Mouse (Mus musculus): Measurements from ENCODE around the gene Iqch. TPM values are rescaled to one million over a fixed set of nuclear protein-coding genes. Genes with fewer than 3 reads are reported as not detected.

The Iqch gene
- polyA plus RNA-seq, 1 experiment from 2014 or later = 0.18 TPM

GRCm38 (mm10) chr9:63541926-63542325 is 60.4 kb downstream of the Iqch start:
- H3K9me3 ChIP-seq (replicated peaks) = no peaks in the 10 kb centered on the region
- peak; percentile 7 for DNase-seq (ENCODE audit: low spot score)
- H3K4me3 ChIP-seq = no peak overlapping the region
- no peaks in the 10 kb centered on the region for H3K4me1 ChIP-seq
- H3K27me3 ChIP-seq (ENCODE audit: low read depth, poor library complexity, severe bottlenecking) = no peaks in the 10 kb centered on the region
- 61% methylated on average over 7 of the region's 7 CpGs for WGBS
- no peaks in the 10 kb centered on the region for H3K36me3 ChIP-seq
- H3K27ac ChIP-seq = no peak overlapping the region

- 90% methylated on average over 7 of the region's 7 CpGs for WGBS
- Histone ChIP-seq H3K4me1 (no peaks in the 10 kb centered on the region), H3K27me3 (ENCODE audit: low read depth, poor library complexity, severe bottlenecking) (no peaks in the 10 kb centered on the region), H3K9me3 (replicated peaks) (no peaks in the 10 kb centered on the region), H3K27ac (no peak overlapping the region), H3K36me3 (no peaks in the 10 kb centered on the region), H3K4me3 (no peak overlapping the region)
- DNase-seq (ENCODE audit: low spot score) = no peak
These were observed 61.0 kb downstream of the Iqch start for GRCm38 (mm10) chr9:63541301-63541700.

- Histone ChIP-seq H3K27ac (no peak overlapping the region), H3K4me1 (peaks cover 25% of the 10 kb centered on the region), H3K27me3 (ENCODE audit: low read depth, poor library complexity, severe bottlenecking) (0 out of 2 replicates have a peak, but pooled peaks cover 3% of the 10 kb centered on the region), H3K9me3 (replicated peaks) (no peaks in the 10 kb centered on the region), H3K4me3 (no peak overlapping the region), H3K36me3 (no peaks in the 10 kb centered on the region)
- WGBS = 88% methylated on average over 4 of the region's 4 CpGs
- DNase-seq (ENCODE audit: low spot score) = no peak
These were observed 64.8 kb downstream of the Iqch start for GRCm38 (mm10) chr9:63537489-63537888.

GRCm38 (mm10) chr9:63535042-63535441 is 67.3 kb downstream of the Iqch start:
- Histone ChIP-seq H3K36me3 (no peaks in the 10 kb centered on the region), H3K9me3 (replicated peaks) (no peaks in the 10 kb centered on the region), H3K4me1 (peaks cover 25% of the 10 kb centered on the region), H3K27ac (peak overlapping the region; percentile 26; the same call in 1 of the 2 replicates), H3K4me3 (no peak overlapping the region), H3K27me3 (ENCODE audit: low read depth, poor library complexity, severe bottlenecking) (peaks cover 3% of the 10 kb centered on the region; the same call in 1 of the 2 replicates)
- DNase-seq (ENCODE audit: low spot score) = no peak
- 56% methylated on average over 6 of the region's 6 CpGs for WGBS

- Histone ChIP-seq H3K9me3 (replicated peaks) (no peaks in the 10 kb centered on the region), H3K4me3 (no peak overlapping the region), H3K36me3 (no peaks in the 10 kb centered on the region), H3K4me1 (peaks cover 25% of the 10 kb centered on the region), H3K27ac (0 out of 2 replicates have a peak overlapping the region, but pooled peaks have one; percentile 7), H3K27me3 (ENCODE audit: low read depth, poor library complexity, severe bottlenecking) (peaks cover 8% of the 10 kb centered on the region; the same call in 1 of the 2 replicates)
- 9% methylated on average over 7 of the region's 7 CpGs for WGBS
- DNase-seq (ENCODE audit: low spot score) = peak; percentile 44
These were observed 67.9 kb downstream of the Iqch start for GRCm38 (mm10) chr9:63534371-63534780.

- Histone ChIP-seq H3K27me3 (ENCODE audit: low read depth, poor library complexity, severe bottlenecking) (peaks cover 8% of the 10 kb centered on the region; the same call in 1 of the 2 replicates), H3K27ac (0 out of 2 replicates have a peak overlapping the region, but pooled peaks have one; percentile 28), H3K4me1 (peaks cover 30% of the 10 kb centered on the region), H3K9me3 (replicated peaks) (no peaks in the 10 kb centered on the region), H3K4me3 (no peak overlapping the region), H3K36me3 (no peaks in the 10 kb centered on the region)
- peak; percentile 34 for DNase-seq (ENCODE audit: low spot score)
- 76% methylated on average over 9 of the region's 9 CpGs for WGBS
These were observed 69.2 kb downstream of the Iqch start for GRCm38 (mm10) chr9:63532966-63533711.

GRCm38 (mm10) chr9:63523937-63524253 is 78.4 kb downstream of the Iqch start:
- H3K36me3 ChIP-seq = no peaks in the 10 kb centered on the region
- H3K27ac ChIP-seq = no peak overlapping the region
- 46% methylated on average over 2 of the region's 2 CpGs for WGBS
- no peaks in the 10 kb centered on the region for H3K9me3 ChIP-seq (replicated peaks)
- DNase-seq (ENCODE audit: low spot score) = no peak
- H3K4me3 ChIP-seq = no peak overlapping the region
- peaks cover 50% of the 10 kb centered on the region for H3K4me1 ChIP-seq
- 0 out of 2 replicates have a peak, but pooled peaks cover 7% of the 10 kb centered on the region for H3K27me3 ChIP-seq (ENCODE audit: low read depth, poor library complexity, severe bottlenecking)

GRCm38 (mm10) chr9:63523251-63523936 is 78.9 kb downstream of the Iqch start:
- Histone ChIP-seq H3K4me1 (peaks cover 47% of the 10 kb centered on the region), H3K27me3 (ENCODE audit: low read depth, poor library complexity, severe bottlenecking) (0 out of 2 replicates have a peak, but pooled peaks cover 7% of the 10 kb centered on the region), H3K27ac (no peak overlapping the region), H3K9me3 (replicated peaks) (no peaks in the 10 kb centered on the region), H3K36me3 (no peaks in the 10 kb centered on the region), H3K4me3 (no peak overlapping the region)
- WGBS = 50% methylated on average over 14 of the region's 14 CpGs
- no peak for DNase-seq (ENCODE audit: low spot score)

- peaks cover 10% of the 10 kb centered on the region for H3K4me1 ChIP-seq
- no peaks in the 10 kb centered on the region for H3K36me3 ChIP-seq
- no peaks in the 10 kb centered on the region for H3K27me3 ChIP-seq (ENCODE audit: low read depth, poor library complexity, severe bottlenecking)
- no peaks in the 10 kb centered on the region for H3K9me3 ChIP-seq (replicated peaks)
- WGBS = 76% methylated on average over 5 of the region's 5 CpGs
- no peak for DNase-seq (ENCODE audit: low spot score)
- no peak overlapping the region for H3K27ac ChIP-seq
- no peak overlapping the region for H3K4me3 ChIP-seq
These were observed 89.4 kb downstream of the Iqch start for GRCm38 (mm10) chr9:63512851-63513250.

GRCm38 (mm10) chr9:63511034-63511433 is 91.3 kb downstream of the Iqch start:
- H3K27me3 ChIP-seq (ENCODE audit: low read depth, poor library complexity, severe bottlenecking) = 0 out of 2 replicates have a peak, but pooled peaks cover 7% of the 10 kb centered on the region
- H3K4me3 ChIP-seq = no peak overlapping the region
- no peak overlapping the region for H3K27ac ChIP-seq
- H3K9me3 ChIP-seq (replicated peaks) = no peaks in the 10 kb centered on the region
- no peaks in the 10 kb centered on the region for H3K36me3 ChIP-seq
- DNase-seq (ENCODE audit: low spot score) = no peak
- peaks cover 17% of the 10 kb centered on the region for H3K4me1 ChIP-seq
- WGBS = 90% methylated on average over 4 of the region's 4 CpGs

GRCm38 (mm10) chr9:63507110-63507509 is 95.2 kb downstream of the Iqch start:
- no peak overlapping the region for H3K4me3 ChIP-seq
- H3K27ac ChIP-seq = no peak overlapping the region
- 0 out of 2 replicates have a peak, but pooled peaks cover 7% of the 10 kb centered on the region for H3K27me3 ChIP-seq (ENCODE audit: low read depth, poor library complexity, severe bottlenecking)
- no peak for DNase-seq (ENCODE audit: low spot score)
- H3K9me3 ChIP-seq (replicated peaks) = no peaks in the 10 kb centered on the region
- H3K36me3 ChIP-seq = no peaks in the 10 kb centered on the region
- H3K4me1 ChIP-seq = peaks cover 17% of the 10 kb centered on the region
- WGBS = 73% methylated on average over 8 of the region's 8 CpGs

GRCm38 (mm10) chr9:63503890-63504289 is 98.4 kb downstream of the Iqch start:
- Histone ChIP-seq H3K4me3 (no peak overlapping the region), H3K27ac (no peak overlapping the region), H3K4me1 (peaks cover 11% of the 10 kb centered on the region), H3K27me3 (ENCODE audit: low read depth, poor library complexity, severe bottlenecking) (0 out of 2 replicates have a peak, but pooled peaks cover 7% of the 10 kb centered on the region), H3K9me3 (replicated peaks) (no peaks in the 10 kb centered on the region), H3K36me3 (no peaks in the 10 kb centered on the region)
- WGBS = 89% methylated on average over 2 of the region's 2 CpGs
- no peak for DNase-seq (ENCODE audit: low spot score)

- H3K9me3 ChIP-seq (replicated peaks) = no peaks in the 10 kb centered on the region
- 93% methylated on average over 1 of the region's 1 CpGs for WGBS
- no peak overlapping the region for H3K4me3 ChIP-seq
- H3K27ac ChIP-seq = no peak overlapping the region
- no peaks in the 10 kb centered on the region; the same call in 1 of the 2 replicates for H3K4me1 ChIP-seq
- 0 out of 2 replicates have a peak, but pooled peaks cover 4% of the 10 kb centered on the region for H3K27me3 ChIP-seq (ENCODE audit: low read depth, poor library complexity, severe bottlenecking)
- no peak for DNase-seq (ENCODE audit: low spot score)
- H3K36me3 ChIP-seq = no peaks in the 10 kb centered on the region
These were observed 100.8 kb downstream of the Iqch start for GRCm38 (mm10) chr9:63501516-63501915.

Measured in limb, embryonic 10.5 days (tissue).